Mouse (Mus musculus) myocyte (in vitro differentiated cells): ENCODE data around the gene Slc4a1. TPM values are rescaled to one million over a fixed set of nuclear protein-coding genes. Genes with fewer than 3 reads are reported as not detected.

Experiments used
- H3K27me3 ChIP-seq: one replicate; pipeline ENCODE4 v1.6.1; 2011; ENCODE audit not compliant: control insufficient read depth, insufficient read depth, insufficient read length
- H3K36me3 ChIP-seq: one replicate; pipeline ENCODE4 v1.6.1; 2011; ENCODE audit not compliant: control insufficient read depth, insufficient read depth
- H3K4me2 ChIP-seq: one replicate; pipeline ENCODE4 v1.6.1; 2011; ENCODE audit warnings: low read depth, control low read depth
- H3K4me3 ChIP-seq: one replicate; pipeline ENCODE4 v1.5.1; 2011; ENCODE audit warnings: mild to moderate bottlenecking, control low read depth, moderate library complexity
- H3K79me2 ChIP-seq: one replicate; pipeline ENCODE4 v1.6.1; 2011; ENCODE audit not compliant: control insufficient read depth, insufficient read depth
- H3ac ChIP-seq: one replicate; pipeline ENCODE4 v1.6.1; 2011; ENCODE audit not compliant: control insufficient read depth, insufficient read length
- CEBPB ChIP-seq: IDR thresholded peaks from 2 replicates; pipeline ENCODE4 v1.6.1; 2011; ENCODE audit warnings: mild to moderate bottlenecking, moderate library complexity; ENCODE audit not compliant: poor library complexity, insufficient read depth, severe bottlenecking
- E2F4 ChIP-seq: IDR thresholded peaks from one replicate; pipeline ENCODE4 v1.6.1; 2011; ENCODE audit warnings: mild to moderate bottlenecking, control low read depth, moderate library complexity; ENCODE audit not compliant: insufficient read depth
- MAX ChIP-seq: IDR thresholded peaks from one replicate; pipeline ENCODE4 v1.6.1; 2011; ENCODE audit warnings: low read depth, mild to moderate bottlenecking, control low read depth
- MYOD1 ChIP-seq, 3 experiments: IDR thresholded peaks; one replicate each; pipeline ENCODE4 v1.6.1; 2011; ENCODE audit warnings: control low read depth in 2 of 3, low read depth in 2 of 3, mild to moderate bottlenecking in 2 of 3, moderate library complexity in 1 of 3; ENCODE audit not compliant: insufficient read length in 2 of 3, control insufficient read depth in 1 of 3
- MYOG ChIP-seq, 3 experiments: IDR thresholded peaks; one replicate each; pipeline ENCODE4 v1.6.1; 2011; ENCODE audit warnings: control low read depth in 2 of 3, low read depth in 2 of 3, mild to moderate bottlenecking in 2 of 3; ENCODE audit not compliant: insufficient read length in 2 of 3, control insufficient read depth in 1 of 3, insufficient read depth in 1 of 3
- POLR2A ChIP-seq: IDR thresholded peaks from one replicate; pipeline ENCODE4 v1.6.1; 2011; ENCODE audit warnings: low read depth, mild to moderate bottlenecking, control low read depth, moderate library complexity; ENCODE audit not compliant: insufficient read length
- POLR2AphosphoS2 ChIP-seq: IDR thresholded peaks from one replicate; pipeline ENCODE4 v1.6.1; 2011; ENCODE audit warnings: low read depth, control low read depth; ENCODE audit not compliant: insufficient read length
- REST ChIP-seq: IDR thresholded peaks from one replicate; pipeline ENCODE4 v1.6.1; 2011; ENCODE audit warnings: mild to moderate bottlenecking, control low read depth, moderate library complexity; ENCODE audit not compliant: insufficient read depth, insufficient read length
- SRF ChIP-seq: IDR thresholded peaks from one replicate; pipeline ENCODE4 v1.6.1; 2011; ENCODE audit warnings: low read depth; ENCODE audit not compliant: control insufficient read depth, insufficient read length
- TCF12 ChIP-seq: IDR thresholded peaks from one replicate; pipeline ENCODE4 v1.6.1; 2011; ENCODE audit warnings: mild to moderate bottlenecking, control low read depth; ENCODE audit not compliant: poor library complexity, insufficient read depth, severe bottlenecking
- TCF3 ChIP-seq: IDR thresholded peaks from one replicate; pipeline ENCODE4 v1.6.1; 2011; ENCODE audit warnings: low read depth, control low read depth; ENCODE audit not compliant: insufficient read length
- USF1 ChIP-seq: IDR thresholded peaks from one replicate; pipeline ENCODE4 v1.6.1; 2011; ENCODE audit warnings: low read depth, mild to moderate bottlenecking, control low read depth, moderate library complexity
- polyA plus RNA-seq: library from polyadenylated mRNA; unstranded; fragments of >200 nt; fragmentation: generic; extraction: Trizol; gene quantifications from one replicate; pipeline ENCODE4 v1.2.1, GENCODE M21; 2012; ENCODE audit warnings: missing spikeins

The Slc4a1 gene
- polyA plus RNA-seq, 1 experiment, result not detected

DNA sequence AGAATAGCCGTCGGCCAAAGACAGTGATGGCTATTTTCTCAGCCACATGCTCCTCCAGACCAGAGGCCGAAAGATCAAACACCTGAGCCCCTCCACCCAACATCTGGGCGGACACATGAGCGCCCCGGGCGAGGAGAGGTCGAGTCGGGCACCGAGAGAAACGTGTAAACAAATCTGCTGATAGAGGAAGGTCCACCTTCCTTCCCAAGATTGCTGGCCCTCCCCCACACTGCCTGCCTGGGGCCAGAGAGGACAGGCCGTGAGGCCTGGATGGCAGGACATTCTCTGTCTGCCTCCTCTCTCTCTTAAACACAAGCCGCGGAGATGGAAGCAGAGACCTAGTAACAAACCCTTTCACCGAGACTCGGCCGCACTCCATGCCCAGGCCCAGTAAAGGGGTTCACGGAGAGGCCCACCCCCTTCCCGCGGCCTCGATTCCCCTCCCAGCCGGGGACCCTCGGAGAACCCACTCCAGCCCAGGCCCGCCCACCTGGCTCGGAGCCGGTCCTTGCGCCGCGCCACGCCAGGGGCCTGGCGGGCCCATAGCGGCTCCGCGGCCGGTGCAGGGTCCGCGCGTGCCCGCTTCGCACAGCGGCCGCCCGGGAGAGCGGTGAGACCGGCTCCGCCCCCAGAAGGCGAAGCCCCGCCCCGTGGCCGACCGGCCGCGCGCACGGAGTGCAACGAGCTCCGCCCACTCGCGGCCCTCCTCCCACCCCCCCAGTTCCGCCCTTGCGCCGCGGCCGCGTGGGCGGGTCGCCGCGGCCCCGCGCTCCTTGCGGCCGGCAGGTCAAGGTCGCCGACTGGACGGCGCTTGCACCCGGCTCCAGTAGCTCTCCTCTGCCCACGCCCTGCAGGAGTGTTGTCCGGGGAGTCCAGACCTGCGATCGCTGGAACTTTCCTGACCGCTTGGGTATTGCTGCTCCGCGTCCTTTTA, 41.2 kb upstream of the Slc4a1 start:
- peaks cover 18% of the 10 kb centered on the region for H3K36me3 ChIP-seq
- TF ChIP-seq USF1 (no peak), SRF (peak; percentile 57), REST (no peak), POLR2A (peak; percentile 74), TCF3 (no peak), MAX (no peak), POLR2AphosphoS2 (peak; percentile 48), CEBPB (no peak), MYOG (IDR thresholded peaks at IDR 0.05; ENCODE audit: control insufficient read depth in 1 of 3, insufficient read depth in 1 of 3, insufficient read length in 2 of 3, low read depth in 2 of 3) (peak in 2 of 3 experiments; percentile 24 to 35), MYOD1 (IDR thresholded peaks at IDR 0.05; ENCODE audit: control insufficient read depth in 1 of 3, insufficient read length in 2 of 3, low read depth in 2 of 3) (peak in 1 of 3 experiments; percentile 37), TCF12 (no peak), E2F4 (no peak)
- peak overlapping the region; percentile 68 for H3ac ChIP-seq
- peak overlapping the region; percentile 90 for H3K4me2 ChIP-seq
- H3K4me3 ChIP-seq, result peak overlapping the region; percentile 83
- H3K27me3 ChIP-seq, result no peaks in the 10 kb centered on the region
- peaks cover 21% of the 10 kb centered on the region for H3K79me2 ChIP-seq

DNA sequence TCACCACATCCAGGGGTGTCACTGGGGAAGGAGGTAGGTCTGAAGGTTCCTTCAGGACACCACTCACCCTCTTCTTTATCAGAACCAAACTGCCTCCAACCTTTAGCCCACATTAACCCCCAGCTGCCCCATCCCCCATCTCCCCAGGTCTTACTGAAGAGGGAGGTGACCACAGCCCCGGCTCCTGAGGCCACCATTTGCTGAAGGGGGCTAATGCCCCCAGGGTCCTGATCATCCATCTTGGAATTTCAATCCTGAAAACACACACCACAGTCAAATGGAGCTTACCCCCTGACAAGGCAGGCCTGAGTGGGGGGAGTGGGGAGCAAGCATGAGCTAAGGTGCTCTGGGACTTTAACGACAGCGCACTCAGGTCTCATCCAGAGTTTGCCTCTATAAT, 40.4 kb upstream of the Slc4a1 start:
- H3K36me3 ChIP-seq, result peaks cover 18% of the 10 kb centered on the region
- TF ChIP-seq USF1 (no peak), MAX (no peak), TCF12 (no peak), MYOD1 (IDR thresholded peaks at IDR 0.05; ENCODE audit: control insufficient read depth in 1 of 3, insufficient read length in 2 of 3, low read depth in 2 of 3) (no peak), MYOG (IDR thresholded peaks at IDR 0.05; ENCODE audit: control insufficient read depth in 1 of 3, insufficient read depth in 1 of 3, insufficient read length in 2 of 3, low read depth in 2 of 3) (no peak), E2F4 (no peak)
- peak overlapping the region; percentile 90 for H3K4me2 ChIP-seq

DNA sequence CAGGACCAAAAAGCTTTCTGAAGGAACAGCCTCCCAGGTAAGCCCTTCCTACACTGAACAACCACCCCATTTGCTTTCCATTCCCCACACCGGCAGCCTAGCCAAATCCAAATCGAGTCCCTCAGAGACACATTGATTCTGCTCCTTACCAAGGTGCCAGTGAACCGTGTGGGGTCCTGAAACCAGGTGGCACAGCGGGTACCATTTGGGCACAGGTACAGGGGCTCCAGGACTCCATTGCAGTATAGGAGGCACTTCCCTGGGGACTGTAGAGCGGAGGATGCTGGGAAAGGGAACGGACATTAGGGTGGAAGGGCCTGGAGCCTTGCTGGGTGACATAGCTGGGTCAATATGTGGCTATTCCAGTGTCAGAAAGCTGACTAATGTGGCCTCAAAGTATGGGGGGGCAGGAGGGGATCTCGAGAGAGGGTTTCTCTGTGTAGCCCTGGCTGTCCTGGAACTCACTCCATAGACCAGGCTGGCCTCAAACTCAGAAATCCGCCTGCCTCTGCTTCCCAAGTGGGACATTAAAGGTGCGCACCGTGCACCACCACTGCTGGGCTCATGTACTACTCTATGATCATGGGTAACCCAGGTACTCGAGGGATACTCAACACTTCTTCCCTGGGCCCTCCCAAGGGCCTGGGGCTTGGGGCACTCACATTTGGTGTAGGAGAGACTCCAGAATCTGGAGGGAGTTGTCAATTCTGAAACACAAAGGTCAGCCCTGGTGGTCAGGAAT, 39.7 kb upstream of the Slc4a1 start:
- Histone ChIP-seq H3K36me3 (peaks cover 18% of the 10 kb centered on the region), H3K4me2 (peak overlapping the region; percentile 90), H3K27me3 (no peaks in the 10 kb centered on the region), H3K4me3 (peak overlapping the region; percentile 83), H3ac (no peak overlapping the region), H3K79me2 (peaks cover 21% of the 10 kb centered on the region)
- TF ChIP-seq MAX (no peak), SRF (no peak), TCF3 (no peak), TCF12 (no peak), POLR2AphosphoS2 (no peak), CEBPB (no peak), POLR2A (no peak), USF1 (no peak), MYOD1 (IDR thresholded peaks at IDR 0.05; ENCODE audit: control insufficient read depth in 1 of 3, insufficient read length in 2 of 3, low read depth in 2 of 3) (no peak), REST (no peak), E2F4 (no peak)

More for the DNA sequence above, 40.4 kb upstream of the Slc4a1 start:
- Histone ChIP-seq H3K4me3 (peak overlapping the region; percentile 83), H3K79me2 (peaks cover 21% of the 10 kb centered on the region), H3ac (peak overlapping the region; percentile 68), H3K27me3 (no peaks in the 10 kb centered on the region)

DNA sequence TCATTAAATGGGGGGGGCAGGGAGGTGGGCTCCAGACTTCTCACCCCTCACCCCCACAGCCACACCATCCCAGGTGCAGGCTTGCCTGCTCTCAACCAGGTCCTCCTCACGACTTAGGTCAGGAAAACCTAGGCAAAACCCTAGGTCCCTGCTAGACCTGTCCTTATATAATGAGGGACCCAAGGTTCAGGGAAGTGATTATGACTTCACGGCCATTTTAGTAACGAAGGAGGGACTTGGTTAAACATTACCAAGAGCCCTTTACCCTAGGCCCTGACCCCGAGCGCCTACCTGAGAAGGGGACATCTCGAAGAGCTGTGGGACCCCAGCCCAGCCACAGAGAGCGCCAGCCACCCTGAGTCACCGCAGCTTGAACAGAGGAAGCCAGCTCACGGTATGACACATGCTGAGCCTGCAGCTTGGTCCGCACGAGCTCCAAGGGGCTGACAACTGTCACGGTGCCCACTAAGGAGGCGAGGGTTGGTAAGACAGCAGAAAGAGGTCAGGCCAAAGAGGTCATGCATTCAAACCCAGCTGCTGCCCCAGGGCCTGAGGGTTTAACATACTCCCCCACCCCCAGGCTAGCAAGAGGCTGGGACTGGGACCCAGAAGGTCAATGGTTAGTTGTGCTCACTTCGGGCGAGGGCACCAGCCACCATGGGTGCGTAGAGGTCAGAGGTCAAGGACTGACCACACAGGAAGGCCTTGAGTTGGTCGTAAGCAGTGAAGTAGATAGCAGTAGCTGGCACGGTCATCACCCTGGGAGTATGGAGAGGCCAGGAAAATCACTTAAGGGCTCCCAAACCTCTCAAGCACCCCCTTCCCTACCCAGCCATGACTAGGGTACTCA, 38.4 kb upstream of the Slc4a1 start:
- Histone ChIP-seq H3K27me3 (no peaks in the 10 kb centered on the region), H3K4me2 (no peak overlapping the region), H3K4me3 (no peak overlapping the region)

More for the DNA sequence above, 38.4 kb upstream of the Slc4a1 start:
- peak; percentile 15 for TF ChIP-seq POLR2AphosphoS2
- no peak for TF ChIP-seq TCF3
- Histone ChIP-seq H3ac (no peak overlapping the region), H3K79me2 (peaks cover 21% of the 10 kb centered on the region), H3K36me3 (peaks cover 18% of the 10 kb centered on the region)
